Mouse (Mus musculus) T-cell, adult 2 months (primary cell): ENCODE measurements around the gene Hnrnpa0.
A peak's percentile ranks its signal among the peaks of the same experiment; 100 is the strongest.

Source experiments
- DNase-seq: peaks from one replicate; pipeline ENCODE4 v3.0.0; 2022; ENCODE audit warnings: low spot score

Hnrnpa0 gene

GRCm38 (mm10) chr13:58126862-58127765 is 1.2 kb downstream of the Hnrnpa0 start:
- DNase-seq: no peak

- DNase-seq: peak; percentile 69
These were observed 2.2 kb downstream of the Hnrnpa0 start for GRCm38 (mm10) chr13:58126126-58126525.

GRCm38 (mm10) chr13:58124989-58125388 is 3.4 kb downstream of the Hnrnpa0 start:
- DNase-seq: no peak

GRCm38 (mm10) chr13:58124278-58124677 is 4.1 kb downstream of the Hnrnpa0 start:
- no peak for DNase-seq

GRCm38 (mm10) chr13:58123381-58123780 is 5.0 kb downstream of the Hnrnpa0 start:
- no peak for DNase-seq

GRCm38 (mm10) chr13:58122786-58123297 is 5.5 kb downstream of the Hnrnpa0 start:
- no peak for DNase-seq

- DNase-seq: peak; percentile 78
These were observed 10.9 kb downstream of the Hnrnpa0 start for GRCm38 (mm10) chr13:58117318-58118017.

- DNase-seq: no peak
These were observed 11.6 kb downstream of the Hnrnpa0 start for GRCm38 (mm10) chr13:58116801-58117200.

- no peak for DNase-seq
These were observed 13.1 kb downstream of the Hnrnpa0 start for GRCm38 (mm10) chr13:58115227-58115626.

- DNase-seq: peak; percentile 78
These were observed 15.1 kb downstream of the Hnrnpa0 start, which contains the start of gene Klhl3 for GRCm38 (mm10) chr13:58113061-58113900. TSS of gene Klhl3 (minus strand) at chr13:58113592.

GRCm38 (mm10) chr13:58112601-58113041 is 15.7 kb downstream of the Hnrnpa0 start:
- DNase-seq: no peak

- no peak for DNase-seq
These were observed 16.2 kb downstream of the Hnrnpa0 start for GRCm38 (mm10) chr13:58112191-58112590.

GRCm38 (mm10) chr13:58111306-58111705 is 17.1 kb downstream of the Hnrnpa0 start:
- no peak for DNase-seq

- no peak for DNase-seq
These were observed 37.7 kb downstream of the Hnrnpa0 start for GRCm38 (mm10) chr13:58090643-58091042.

- DNase-seq: no peak
These were observed 44.0 kb downstream of the Hnrnpa0 start for GRCm38 (mm10) chr13:58084396-58084795.

GRCm38 (mm10) chr13:58083521-58083920 is 44.8 kb downstream of the Hnrnpa0 start:
- DNase-seq: no peak

- DNase-seq: no peak
These were observed 45.3 kb downstream of the Hnrnpa0 start for GRCm38 (mm10) chr13:58083048-58083447.

- DNase-seq: no peak
These were observed 50.0 kb downstream of the Hnrnpa0 start for GRCm38 (mm10) chr13:58078361-58078760.
